Mouse (Mus musculus) cerebellum, adult 8-10 months (tissue): ENCODE data around the gene Mpnd.

ENCODE experiments used
- DNase-seq: peaks from one replicate; pipeline ENCODE4 v3.0.0; 2022

Gene Mpnd

GRCm38 (mm10) chr17:56005415-56006061, at the start of gene Mpnd, which contains the start of gene Stap2:
Gene Mpnd, plus strand, starts transcription at chr17:56005711.
Gene Stap2, minus strand, starts transcription at chr17:56005584.
- DNase-seq = no peak

DNA sequence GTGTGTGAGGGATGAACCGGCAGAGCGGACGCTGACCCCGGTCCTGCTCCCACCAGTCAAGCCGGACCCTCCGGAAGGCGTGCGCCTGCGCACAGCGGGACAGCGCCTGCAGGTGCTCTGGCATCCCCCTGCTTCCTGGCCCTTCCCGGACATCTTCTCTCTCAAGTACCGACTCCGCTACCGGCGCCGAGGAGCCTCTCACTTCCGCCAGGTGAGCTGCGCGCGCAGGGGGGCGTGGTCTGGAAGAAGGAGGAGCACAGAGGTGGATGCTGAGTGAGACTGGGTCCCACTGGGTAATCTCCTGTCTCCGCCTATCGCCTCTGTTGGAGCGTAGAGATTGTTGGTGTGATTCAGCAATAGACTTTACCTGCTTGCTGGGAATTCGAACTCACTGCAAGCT, 49.4 kb upstream of the Mpnd start:
- DNase-seq = peak; percentile 86

DNA sequence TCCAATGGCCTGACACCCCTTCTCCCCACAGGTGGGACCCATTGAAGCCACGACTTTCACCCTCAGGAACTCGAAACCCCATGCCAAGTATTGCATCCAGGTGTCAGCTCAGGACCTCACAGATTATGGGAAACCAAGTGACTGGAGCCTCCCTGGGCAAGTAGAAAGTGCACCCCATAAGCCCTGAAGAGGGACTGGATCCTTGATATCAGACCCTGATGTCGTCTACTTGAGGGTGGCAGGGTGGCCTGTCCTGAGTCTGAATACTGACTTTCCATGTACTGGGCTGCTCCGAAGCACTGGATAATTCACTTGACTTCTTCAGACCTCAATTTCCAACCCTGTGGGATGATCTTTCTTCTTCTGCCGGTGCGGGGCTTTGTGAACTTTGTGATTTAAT, 48.9 kb upstream of the Mpnd start:
- no peak for DNase-seq

- peak; percentile 80 for DNase-seq
Observed at GRCm38 (mm10) chr17:55957168-55957567, 48.3 kb upstream of the Mpnd start.

DNA sequence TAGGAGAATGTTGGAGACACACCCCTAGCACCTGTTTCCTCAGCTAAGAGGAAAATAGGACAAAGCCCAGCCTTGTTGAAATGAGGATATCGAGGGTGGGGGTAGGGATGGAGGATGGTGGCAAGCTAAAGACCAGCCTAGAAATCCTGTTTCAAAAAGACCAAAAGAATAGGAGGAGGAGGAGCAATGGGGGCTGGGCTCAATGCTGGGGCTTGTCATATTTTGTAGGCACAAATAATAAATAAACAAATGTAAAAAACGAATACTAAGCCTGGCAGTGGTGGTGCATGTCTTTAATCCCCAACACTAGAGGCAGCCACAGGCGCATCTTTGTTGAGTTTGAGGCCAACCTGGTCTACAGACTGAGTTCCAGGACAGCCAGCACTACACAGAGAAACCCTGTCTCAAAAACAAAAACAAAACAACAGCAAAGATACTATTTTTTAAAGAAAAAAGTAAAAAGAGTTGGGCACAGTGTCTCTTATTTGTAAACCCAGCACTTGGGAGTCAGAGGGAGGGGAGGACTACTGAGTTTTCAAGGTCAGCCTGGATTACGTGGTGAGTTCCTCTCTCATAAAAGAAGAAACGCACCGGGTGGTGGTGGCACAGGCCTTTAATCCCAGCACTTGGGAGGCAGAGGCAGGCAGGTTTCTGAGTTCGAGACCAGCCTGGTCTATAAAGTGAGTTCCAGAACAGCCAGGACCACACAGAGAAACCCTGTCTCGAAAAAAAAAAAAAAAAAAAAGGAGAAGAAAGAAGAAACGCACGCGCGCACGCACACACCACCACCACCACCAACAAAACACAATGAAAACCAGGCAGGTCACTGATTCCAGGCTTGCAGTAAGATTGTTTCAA, 47.6 kb upstream of the Mpnd start:
- peak; percentile 38 for DNase-seq

- no peak for DNase-seq
Observed at GRCm38 (mm10) chr17:55958584-55958886, 47.0 kb upstream of the Mpnd start.

- peak; percentile 94 for DNase-seq
Observed at GRCm38 (mm10) chr17:55958918-55959728, 46.4 kb upstream of the Mpnd start, which contains the start of gene Yju2. Gene Yju2, plus strand, starts transcription at chr17:55959099.

DNA sequence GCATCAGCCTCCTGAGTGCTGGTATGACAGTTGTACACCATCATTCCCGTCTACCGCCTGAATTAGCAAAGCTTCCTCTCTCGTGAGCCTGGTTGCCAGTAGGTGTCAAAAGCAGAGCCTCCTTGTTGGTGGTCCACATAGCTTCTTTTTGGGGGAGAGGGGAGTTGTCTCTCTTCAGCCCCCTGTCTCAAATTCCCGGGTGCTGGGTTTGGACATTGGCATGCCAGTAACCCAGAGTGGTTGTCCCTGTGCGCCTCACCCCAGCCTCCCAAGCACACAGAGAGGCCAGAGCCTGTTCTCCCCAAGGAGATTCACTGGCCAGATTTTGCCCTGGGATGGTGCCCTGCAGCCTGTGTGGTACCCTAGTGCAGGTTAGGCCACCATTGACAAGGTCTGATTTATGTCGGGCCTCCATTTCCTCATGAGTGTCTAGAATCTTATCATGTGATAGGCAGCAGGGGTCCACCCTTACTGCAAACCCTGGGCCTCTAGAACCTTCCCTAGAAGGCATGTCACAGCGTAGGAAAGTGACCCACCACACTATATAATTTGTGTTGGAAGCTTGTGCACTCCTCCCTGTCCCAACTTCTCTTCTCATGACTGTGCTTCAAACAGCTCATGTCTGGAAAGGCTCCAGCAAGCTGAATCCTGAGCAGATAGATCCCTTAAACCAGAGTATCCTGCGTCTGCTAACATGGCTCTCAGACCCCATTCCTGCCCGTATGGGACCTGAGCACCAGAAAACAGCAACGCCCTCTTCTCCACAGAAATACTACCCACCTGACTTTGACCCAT, 45.4 kb upstream of the Mpnd start:
- DNase-seq = peak; percentile 39

GRCm38 (mm10) chr17:55960791-55961190, 44.7 kb upstream of the Mpnd start:
- DNase-seq = peak; percentile 36

- no peak for DNase-seq
Observed at GRCm38 (mm10) chr17:55961631-55962030, 43.9 kb upstream of the Mpnd start.

DNA sequence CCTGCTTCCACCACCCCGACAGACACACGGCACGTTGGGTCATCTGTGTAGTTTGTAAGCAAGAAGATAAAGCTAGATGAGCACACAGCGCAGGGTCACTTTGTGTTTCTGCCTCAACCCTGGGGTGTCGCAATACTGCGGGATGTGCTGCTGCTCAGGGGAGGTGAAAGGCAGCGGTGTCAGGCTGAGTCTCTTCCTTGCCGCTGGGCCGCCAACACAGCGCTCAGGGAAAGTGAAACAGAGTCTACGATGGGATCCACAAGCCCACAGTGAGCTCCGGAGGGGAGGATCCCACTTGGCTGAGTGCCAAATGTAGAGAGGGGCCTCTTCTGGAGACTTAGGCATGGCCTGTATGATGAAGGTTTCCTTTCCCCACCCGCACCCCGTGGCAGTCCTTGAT, 42.3 kb upstream of the Mpnd start:
- DNase-seq = no peak

DNA sequence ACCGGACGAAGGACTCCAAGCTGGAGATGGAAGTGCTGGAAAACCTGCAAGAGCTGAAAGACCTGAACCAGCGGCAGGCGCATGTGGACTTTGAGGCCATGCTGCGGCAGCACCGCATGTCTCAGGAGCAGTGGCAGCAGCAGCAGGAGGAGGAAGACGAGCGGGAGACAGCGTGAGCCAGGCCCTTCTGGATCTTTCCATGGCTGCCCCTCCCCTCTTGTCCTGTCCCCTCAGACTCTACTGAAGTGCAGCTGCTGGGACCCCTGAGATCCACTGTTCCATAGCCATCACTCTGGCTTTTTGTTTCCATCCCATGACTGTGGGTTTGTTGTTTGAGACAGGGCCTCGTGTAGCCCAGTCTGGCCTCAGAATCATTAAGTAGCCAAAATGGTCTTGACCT, 41.0 kb upstream of the Mpnd start:
- no peak for DNase-seq

- DNase-seq = no peak
Observed at GRCm38 (mm10) chr17:55964996-55965395, 40.5 kb upstream of the Mpnd start.

- DNase-seq = no peak
Observed at GRCm38 (mm10) chr17:55967186-55967585, 38.3 kb upstream of the Mpnd start.

DNA sequence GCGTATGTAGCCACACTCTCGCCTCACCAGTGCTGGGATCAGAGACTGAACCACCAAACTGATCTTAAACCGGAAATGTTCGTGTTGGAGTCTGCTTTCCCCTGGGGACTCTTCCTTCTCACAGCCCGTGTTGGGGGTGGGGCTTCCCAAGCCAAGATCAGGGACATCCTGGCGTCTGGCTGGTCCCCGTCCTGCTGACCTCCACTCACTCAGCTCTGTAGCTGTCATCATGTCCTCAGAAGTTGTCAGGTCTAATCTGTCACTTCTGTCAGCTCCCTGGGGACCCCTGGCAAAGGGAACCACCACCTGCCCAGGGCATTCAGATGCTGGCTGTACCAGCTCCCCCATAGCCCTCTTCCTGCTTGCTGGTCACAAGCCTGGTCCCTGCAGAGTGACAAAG, 37.3 kb upstream of the Mpnd start:
- DNase-seq = no peak

DNA sequence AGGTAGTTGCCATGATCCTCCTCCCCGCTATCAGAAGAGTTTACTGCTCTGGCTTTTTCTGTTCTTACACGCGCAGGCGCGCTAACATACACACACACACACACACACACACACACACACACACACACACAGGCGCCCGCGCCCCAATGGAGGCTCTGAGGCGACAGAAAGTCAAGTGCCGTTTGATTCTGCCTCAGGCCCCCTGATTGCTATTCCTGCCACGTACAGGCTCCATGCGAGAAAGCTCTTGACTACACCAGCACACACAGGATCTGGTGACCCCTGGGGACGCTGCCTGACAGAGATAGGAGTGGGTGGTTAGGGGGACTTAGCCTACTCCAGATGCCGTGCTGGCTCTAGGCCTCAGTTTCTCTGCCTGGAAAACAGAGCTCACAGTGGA, 36.0 kb upstream of the Mpnd start:
- no peak for DNase-seq

DNA sequence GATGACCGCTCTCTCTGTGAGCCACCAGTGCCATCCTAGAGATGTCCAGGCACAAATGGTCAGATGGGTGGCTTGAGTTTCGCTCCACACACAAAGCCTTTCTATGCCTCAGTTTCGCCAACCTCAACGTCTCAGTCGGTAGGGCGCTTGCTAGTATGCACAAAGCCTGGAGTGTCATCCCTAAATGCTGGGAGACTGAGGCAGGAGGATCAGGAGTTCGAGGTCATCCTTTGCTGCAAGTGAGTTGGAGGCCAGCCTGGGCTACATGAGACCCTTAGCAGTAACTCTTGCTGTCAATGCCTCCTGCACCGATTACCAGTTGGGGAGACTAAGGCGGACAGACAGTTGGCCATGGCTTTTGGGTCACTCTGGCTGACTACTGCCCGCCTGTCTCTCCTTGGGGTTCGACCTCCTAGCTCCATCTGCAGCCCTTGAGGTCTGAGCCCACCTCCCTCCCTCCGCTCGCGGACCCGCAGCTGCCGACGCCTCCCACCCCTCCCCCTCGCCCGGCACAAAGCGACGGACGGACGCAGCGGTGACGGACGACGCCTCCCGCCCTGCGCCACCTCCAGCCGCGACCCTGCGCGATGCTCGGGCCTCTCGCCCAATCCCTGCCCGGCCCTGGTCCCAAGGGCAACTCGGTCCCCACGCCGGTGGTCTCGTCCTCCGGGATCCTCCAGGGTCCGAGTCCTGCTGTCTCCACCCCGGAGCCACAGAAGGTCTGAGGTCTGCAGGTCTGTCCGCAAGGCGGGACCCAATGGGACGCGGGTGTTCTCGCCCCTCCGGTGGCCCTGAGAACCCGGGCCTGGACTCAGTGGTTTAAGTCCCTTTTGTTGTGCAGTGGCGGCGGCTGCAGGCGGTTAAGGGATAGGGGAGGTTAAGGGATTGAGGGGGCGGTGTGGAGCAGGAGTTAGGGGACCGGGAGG, 35.3 kb upstream of the Mpnd start, which contains the start of gene Shd:
Shd (plus strand) TSS at position 502 of the 926 bp plus-strand sequence.
- peak; percentile 67 for DNase-seq

DNA sequence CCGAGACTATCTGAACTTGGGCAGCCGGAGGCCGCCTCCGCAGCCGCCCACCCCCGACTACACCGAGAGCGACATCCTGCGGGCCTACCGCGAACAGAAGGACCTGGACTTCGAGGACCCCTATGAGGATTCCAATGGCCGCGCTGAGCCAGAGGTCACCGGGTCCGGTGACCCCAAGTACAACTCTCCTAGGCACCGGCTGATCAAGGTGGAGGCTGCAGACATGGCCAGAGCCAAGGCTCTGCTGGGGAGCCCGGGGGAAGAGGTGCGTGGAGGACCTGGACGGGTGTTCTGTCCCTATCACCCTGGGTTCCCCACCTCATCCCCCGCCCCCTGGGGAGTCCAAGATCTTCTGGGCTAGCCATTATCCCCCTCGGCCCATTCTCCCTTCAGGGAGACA, 34.1 kb upstream of the Mpnd start:
- DNase-seq = no peak

- DNase-seq = peak; percentile 86
Observed at GRCm38 (mm10) chr17:55976255-55976862, 29.2 kb upstream of the Mpnd start.

DNA sequence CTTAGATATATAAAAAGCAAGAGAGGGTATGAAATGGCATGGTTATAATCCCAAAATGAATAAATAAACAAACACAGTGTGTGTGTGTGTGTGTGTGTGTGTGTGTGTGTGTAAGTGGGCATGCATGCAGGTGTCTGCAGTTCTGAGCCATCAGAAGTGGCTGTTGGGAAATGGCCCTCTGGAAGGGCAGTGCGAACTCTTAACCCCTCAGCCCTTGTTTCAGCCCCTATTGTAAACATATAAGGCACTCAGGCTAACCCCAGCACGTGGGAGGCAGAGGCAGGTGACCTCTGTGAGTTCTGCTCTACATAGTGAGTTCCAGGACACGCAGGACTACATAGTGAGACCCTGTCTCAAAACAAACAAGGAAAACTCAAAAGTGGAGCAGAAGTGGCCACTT, 28.2 kb upstream of the Mpnd start:
- DNase-seq = no peak
